Mouse (Mus musculus) right cerebral cortex, adult 2 months (tissue): ENCODE measurements around the gene Trpv2.

Experiments used
- DNase-seq, 2 experiments: peaks; one replicate each; pipeline ENCODE4 v3.0.0; 2021 to 2022; ENCODE audit warnings: low spot score in 2 of 2

Gene Trpv2

GRCm38 (mm10) chr11:62630225-62630821, 56.0 kb downstream of the Trpv2 start:
- no peak for DNase-seq

GRCm38 (mm10) chr11:62631138-62631537, 56.9 kb downstream of the Trpv2 start:
- no peak for DNase-seq

- DNase-seq = no peak
These were observed 61.1 kb downstream of the Trpv2 start for GRCm38 (mm10) chr11:62635406-62635805.

GRCm38 (mm10) chr11:62636105-62636839, 62.0 kb downstream of the Trpv2 start:
- DNase-seq = no peak

- peak in 1 of 2 experiments; percentile 72 for DNase-seq
These were observed 62.5 kb downstream of the Trpv2 start for GRCm38 (mm10) chr11:62636840-62637221.

GRCm38 (mm10) chr11:62637401-62637800, 63.1 kb downstream of the Trpv2 start:
- DNase-seq = no peak

- DNase-seq = no peak
These were observed 63.5 kb downstream of the Trpv2 start for GRCm38 (mm10) chr11:62637806-62638205.

- no peak for DNase-seq
These were observed 64.1 kb downstream of the Trpv2 start for GRCm38 (mm10) chr11:62638402-62638801.

- no peak for DNase-seq
These were observed 66.1 kb downstream of the Trpv2 start for GRCm38 (mm10) chr11:62640378-62640777.

GRCm38 (mm10) chr11:62642023-62642844, 67.9 kb downstream of the Trpv2 start:
- DNase-seq = no peak

- DNase-seq = no peak
These were observed 68.8 kb downstream of the Trpv2 start for GRCm38 (mm10) chr11:62643011-62643631.

- no peak for DNase-seq
These were observed 69.5 kb downstream of the Trpv2 start for GRCm38 (mm10) chr11:62643681-62644363.

- no peak for DNase-seq
These were observed 70.5 kb downstream of the Trpv2 start for GRCm38 (mm10) chr11:62644602-62645336.

- no peak for DNase-seq
These were observed 71.0 kb downstream of the Trpv2 start for GRCm38 (mm10) chr11:62645337-62645675.

- DNase-seq = peak; percentile 57 to 64
These were observed 71.6 kb downstream of the Trpv2 start for GRCm38 (mm10) chr11:62645732-62646494.

- DNase-seq = no peak
These were observed 72.2 kb downstream of the Trpv2 start for GRCm38 (mm10) chr11:62646495-62646843.

- DNase-seq = no peak
These were observed 72.8 kb downstream of the Trpv2 start for GRCm38 (mm10) chr11:62646958-62647515.

- no peak for DNase-seq
These were observed 73.6 kb downstream of the Trpv2 start, which contains the start of gene Lrrc75a for GRCm38 (mm10) chr11:62647661-62648590. Lrrc75a (minus strand) TSS chr11:62648523.
